Mouse (Mus musculus): Measurements from ENCODE around the gene Eef1akmt2.

Eef1akmt2 gene

GRCm38 (mm10) chr7:132787022-132787421 lies 65.5 kb downstream of the Eef1akmt2 start:
- DNase-seq (ENCODE audit: low spot score): no peak

- no peak for DNase-seq (ENCODE audit: low spot score)
Observed at GRCm38 (mm10) chr7:132786522-132786921, 66.0 kb downstream of the Eef1akmt2 start.

GRCm38 (mm10) chr7:132786011-132786410 lies 66.5 kb downstream of the Eef1akmt2 start:
- no peak for DNase-seq (ENCODE audit: low spot score)

- no peak for DNase-seq (ENCODE audit: low spot score)
Observed at GRCm38 (mm10) chr7:132784101-132784500, 68.4 kb downstream of the Eef1akmt2 start.

GRCm38 (mm10) chr7:132781850-132782249 lies 70.6 kb downstream of the Eef1akmt2 start:
- DNase-seq (ENCODE audit: low spot score): no peak

GRCm38 (mm10) chr7:132781130-132781814 lies 71.2 kb downstream of the Eef1akmt2 start:
- DNase-seq (ENCODE audit: low spot score): no peak

- no peak for DNase-seq (ENCODE audit: low spot score)
Observed at GRCm38 (mm10) chr7:132780611-132781010, 71.9 kb downstream of the Eef1akmt2 start.

- no peak for DNase-seq (ENCODE audit: low spot score)
Observed at GRCm38 (mm10) chr7:132778630-132779029, 73.8 kb downstream of the Eef1akmt2 start.

- DNase-seq (ENCODE audit: low spot score): peak; percentile 83
Observed at GRCm38 (mm10) chr7:132777728-132778453, 74.6 kb downstream of the Eef1akmt2 start.

Measured in c-Kit-positive CD71-positive TER-119-positive erythroid progenitor cells, embryonic 14.5 days (primary cell).